Mouse (Mus musculus): ENCODE data around the gene Rab17.

DNA sequence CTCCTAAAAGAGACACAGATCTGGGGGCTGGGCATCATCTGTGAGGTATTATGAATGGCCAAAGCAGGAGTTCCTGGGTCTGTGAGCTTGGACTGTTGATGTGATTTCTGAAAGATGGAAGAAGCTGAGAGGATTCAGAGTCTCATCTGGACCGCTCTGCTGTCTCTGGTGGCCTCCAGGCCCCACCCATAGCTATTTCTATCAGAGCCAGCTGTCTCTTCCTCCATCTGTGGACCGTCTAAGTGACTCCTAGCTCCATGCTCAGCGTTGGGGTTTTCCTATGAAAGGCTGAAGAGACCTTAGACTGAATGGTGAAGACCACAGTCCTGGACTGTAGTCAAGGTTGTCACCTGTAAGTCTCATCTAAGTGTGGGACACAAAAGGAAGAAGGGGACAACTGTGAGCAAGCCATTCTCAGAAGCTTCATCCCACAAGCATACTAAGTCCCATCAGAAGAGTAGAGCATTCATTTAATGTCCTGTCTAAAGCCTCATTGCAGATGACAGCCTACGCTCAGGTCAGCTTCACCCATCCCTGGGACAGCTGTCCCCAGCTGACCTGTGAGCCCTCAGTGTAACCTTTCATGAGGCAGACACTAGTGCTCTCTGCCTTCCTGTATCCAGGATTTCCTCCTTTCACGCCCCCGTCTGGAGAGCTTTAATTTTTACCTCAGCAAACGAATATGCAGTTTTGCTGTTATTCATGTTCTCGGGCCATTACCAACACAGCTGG is 34.2 kb upstream of the Rab17 start:
- TF ChIP-seq CTCF (conservative IDR thresholded peaks at IDR 0.05; ENCODE audit: low read length) (no peak), POU5F1 (IDR thresholded peaks at IDR 0.05; ENCODE audit: borderline replicate concordance, low read length) (no peak)

Data from E14TG2a.4 (cell line).